Mouse (Mus musculus) G1E (cell line): ENCODE results near the gene Fam221b. TPM values are rescaled to one million over a fixed set of nuclear protein-coding genes. Genes with fewer than 3 reads are reported as not detected.

Experiments
- ATAC-seq: 2 replicates; pipeline ENCODE4 v1.8.0; 2016; ENCODE audit warnings: mild to moderate bottlenecking; ENCODE audit not compliant: insufficient number of reproducible peaks, poor library complexity, low FRiP score, severe bottlenecking; ENCODE audit errors: extremely low read depth
- DNase-seq: peaks from one replicate; pipeline ENCODE4 v3.0.0; 2012; ENCODE audit warnings: low spot score
- H3K27me3 ChIP-seq: 2 replicates; pipeline ENCODE4 v1.6.1; 2012; ENCODE audit warnings: mild to moderate bottlenecking, low read length, inconsistent platforms; ENCODE audit not compliant: insufficient read depth
- H3K36me3 ChIP-seq: replicated peaks from 2 replicates; pipeline ENCODE3; 2012; ENCODE audit warnings: mild to moderate bottlenecking, inconsistent platforms
- H3K4me1 ChIP-seq: 2 replicates; pipeline ENCODE4 v1.6.1; 2012; ENCODE audit warnings: low read depth, low read length, inconsistent platforms, mixed read lengths; ENCODE audit not compliant: insufficient read depth
- H3K4me3 ChIP-seq: 2 replicates; pipeline ENCODE4 v1.5.1; 2012; ENCODE audit warnings: low read depth, mild to moderate bottlenecking, inconsistent platforms, low read length, moderate library complexity, mixed read lengths
- H3K9me3 ChIP-seq: replicated peaks from 2 replicates; pipeline ENCODE4 v1.6.1; 2012; ENCODE audit warnings: inconsistent platforms
- CTCF ChIP-seq: IDR thresholded peaks from 2 replicates; pipeline ENCODE4 v1.5.1; 2012; ENCODE audit warnings: low read depth, low read length, inconsistent platforms, mixed read lengths
- GATA1 ChIP-seq: IDR thresholded peaks from 2 replicates; pipeline ENCODE4 v1.6.1; 2012; ENCODE audit warnings: borderline replicate concordance, low read length, inconsistent platforms, mixed read lengths
- GATA2 ChIP-seq: IDR thresholded peaks from 2 replicates; pipeline ENCODE4 v1.6.1; 2012; ENCODE audit warnings: low read depth, low read length, inconsistent platforms, borderline replicate concordance
- POLR2AphosphoS5 ChIP-seq: IDR thresholded peaks from 2 replicates; pipeline ENCODE4 v1.6.1; 2012; ENCODE audit warnings: low read depth, low read length, inconsistent platforms; ENCODE audit not compliant: insufficient replicate concordance
- TAL1 ChIP-seq: conservative IDR thresholded peaks from 2 replicates; pipeline ENCODE4 v1.6.1; 2012; ENCODE audit warnings: low read depth, low read length, inconsistent platforms, mixed read lengths
- polyA plus RNA-seq: library from polyadenylated mRNA; stranded (reverse); fragments of >175 nt; gene quantifications from 2 replicates; pipeline ENCODE4 v1.2.3, GENCODE M21; 2012
- total RNA-seq, 2 experiments: library from RNA; stranded (forward) in 1 of 2; stranded (reverse) in 1 of 2; fragments of 200-1000 nt in 1 of 2; fragments of >200 nt in 1 of 2; fragmentation: Nextera tagmentation in 1 of 2; gene quantifications; 2 replicates each; pipeline ENCODE4 v1.2.3; 2014 to 2017

Fam221b gene
- total and polyA plus RNA-seq, 3 experiments: 0.05 to 0.49 TPM; not detected in 1

GRCm38 (mm10) chr4:43669428-43669794 lies 466 bp upstream of the Fam221b start:
- Histone ChIP-seq H3K36me3 (peaks cover 2% of the 10 kb centered on the region), H3K27me3 (peaks cover 16% of the 10 kb centered on the region), H3K4me1 (peaks cover 29% of the 10 kb centered on the region), H3K4me3 (peak overlapping the region; percentile 73), H3K9me3 (no peaks in the 10 kb centered on the region)
- TF ChIP-seq CTCF: no peak
- no peak for TF ChIP-seq POLR2AphosphoS5
- no peak for TF ChIP-seq TAL1
- TF ChIP-seq GATA2: no peak
- TF ChIP-seq GATA1: no peak
- ATAC-seq (no peak), DNase-seq (no peak)

GRCm38 (mm10) chr4:43666412-43666811 lies 2.5 kb downstream of the Fam221b start:
- H3K27me3 ChIP-seq: peaks cover 34% of the 10 kb centered on the region
- peak; percentile 36 for DNase-seq
- H3K4me1 ChIP-seq: peaks cover 27% of the 10 kb centered on the region
- H3K9me3 ChIP-seq: no peaks in the 10 kb centered on the region
- H3K36me3 ChIP-seq: no peaks in the 10 kb centered on the region
- ATAC-seq: no peak
- H3K4me3 ChIP-seq: no peak overlapping the region
- TF ChIP-seq TAL1 (no peak), GATA1 (no peak), POLR2AphosphoS5 (no peak), CTCF (peak; percentile 24), GATA2 (no peak)

DNA sequence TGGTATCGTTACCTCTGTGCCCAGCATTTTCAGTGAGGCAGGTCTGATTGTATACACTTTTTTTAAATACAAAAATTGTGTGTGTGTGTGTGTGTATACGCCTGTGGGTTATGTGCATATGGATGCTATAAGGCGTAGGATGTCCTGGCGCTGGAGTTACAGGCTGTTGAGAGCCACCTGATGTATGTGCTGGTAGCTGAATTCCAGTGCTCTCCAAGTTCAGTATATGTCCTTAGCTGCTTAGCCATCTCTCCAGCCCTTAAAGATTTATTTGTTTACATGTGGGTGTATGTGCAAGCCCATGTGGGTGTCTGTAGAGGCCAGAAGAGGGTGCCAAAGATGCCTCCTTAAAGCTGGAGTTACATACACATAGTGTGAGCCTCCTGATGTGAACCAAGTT lies 11.8 kb downstream of the Fam221b start:
- Histone ChIP-seq H3K9me3 (no peaks in the 10 kb centered on the region), H3K36me3 (peaks cover 9% of the 10 kb centered on the region), H3K4me1 (peaks cover 15% of the 10 kb centered on the region), H3K4me3 (peak overlapping the region; percentile 90), H3K27me3 (peaks cover 36% of the 10 kb centered on the region)
- DNase-seq (no peak), ATAC-seq (no peak)
- no peak for TF ChIP-seq GATA2
- no peak for TF ChIP-seq CTCF
- TF ChIP-seq POLR2AphosphoS5: no peak
- no peak for TF ChIP-seq GATA1
- no peak for TF ChIP-seq TAL1

DNA sequence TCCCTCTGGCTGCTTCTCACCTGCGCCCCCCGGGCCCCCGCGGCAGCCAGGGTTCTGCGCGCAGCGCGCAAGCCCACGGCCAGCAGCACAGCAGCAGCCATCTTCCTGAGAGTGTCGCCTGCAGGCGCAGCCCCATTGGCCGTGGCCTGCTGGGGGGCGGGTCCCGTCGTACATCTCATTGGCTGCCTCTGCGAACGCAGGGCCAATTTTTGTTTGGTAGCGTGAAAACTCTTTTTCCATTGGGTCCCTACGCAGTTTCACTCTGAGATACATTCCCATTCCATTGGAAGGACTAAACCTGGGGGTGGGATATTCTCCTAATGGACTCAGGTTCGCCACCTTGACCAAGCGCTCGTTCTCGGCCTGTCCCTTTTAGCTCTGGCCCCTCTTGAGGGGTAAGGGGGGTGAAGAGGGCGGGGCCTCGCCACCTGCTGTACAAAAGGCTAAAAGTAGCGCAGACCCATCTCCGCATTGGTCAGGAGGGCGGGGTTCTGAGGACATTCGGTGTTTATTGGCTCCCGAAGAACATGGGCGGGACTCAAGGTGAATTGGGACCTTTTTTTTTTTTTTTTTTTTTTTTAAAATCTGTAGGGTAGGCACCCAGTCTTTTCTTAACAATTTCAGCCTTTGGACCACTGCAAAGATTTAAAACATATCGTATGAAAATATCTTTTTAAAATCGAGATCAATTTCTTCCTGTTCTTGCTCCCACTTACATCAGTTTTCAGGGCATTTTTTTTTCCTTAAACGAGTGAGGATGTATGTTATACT lies 12.4 kb downstream of the Fam221b start, which contains the start of gene Hint2:
TSS of gene Hint2 (minus strand) at position 128 of the 771 bp plus-strand sequence.
- Histone ChIP-seq H3K4me3 (peak within 1 kb of the TSS; percentile 90), H3K4me1 (peaks cover 15% of the 10 kb centered on the region), H3K36me3 (peaks cover 9% of the 10 kb centered on the region), H3K9me3 (no peaks in the 10 kb centered on the region), H3K27me3 (peaks cover 30% of the 10 kb centered on the region)
- no peak for TF ChIP-seq POLR2AphosphoS5
- no peak for TF ChIP-seq GATA1
- no peak for TF ChIP-seq GATA2
- no peak for TF ChIP-seq TAL1
- no peak for TF ChIP-seq CTCF
- ATAC-seq: peak; percentile 91
- peak; percentile 100 for DNase-seq

GRCm38 (mm10) chr4:43655656-43656338 lies 13.1 kb downstream of the Fam221b start:
- H3K9me3 ChIP-seq: no peaks in the 10 kb centered on the region
- H3K4me1 ChIP-seq: peaks cover 15% of the 10 kb centered on the region
- no peak for ATAC-seq
- H3K4me3 ChIP-seq: peak overlapping the region; percentile 90
- peaks cover 23% of the 10 kb centered on the region for H3K27me3 ChIP-seq
- TF ChIP-seq CTCF: no peak
- TF ChIP-seq POLR2AphosphoS5: no peak
- TF ChIP-seq TAL1: no peak
- TF ChIP-seq GATA1: no peak
- TF ChIP-seq GATA2: no peak
- no peak for DNase-seq
- H3K36me3 ChIP-seq: peaks cover 9% of the 10 kb centered on the region

- no peak for ATAC-seq
- no peak within 1 kb of the TSS for H3K4me3 ChIP-seq
- TF ChIP-seq TAL1: no peak
- no peak for TF ChIP-seq GATA1
- no peak for TF ChIP-seq GATA2
- no peak for TF ChIP-seq CTCF
- no peak for TF ChIP-seq POLR2AphosphoS5
These were observed 15.6 kb downstream of the Fam221b start, which contains the start of gene Spag8 for GRCm38 (mm10) chr4:43653161-43654015. TSS of gene Spag8 (minus strand) at chr4:43653594.

More at GRCm38 (mm10) chr4:43653161-43654015, 15.6 kb downstream of the Fam221b start, which contains the start of gene Spag8:
- Histone ChIP-seq H3K27me3 (peaks cover 5% of the 10 kb centered on the region; the same call in 1 of the 2 replicates), H3K4me1 (peaks cover 15% of the 10 kb centered on the region), H3K9me3 (peaks cover 9% of the 10 kb centered on the region), H3K36me3 (peaks cover 9% of the 10 kb centered on the region)
- DNase-seq: no peak
